Mouse (Mus musculus) small intestine, adult 2 months (tissue): ENCODE data around the gene Creb5.

ENCODE experiments used
- CTCF ChIP-seq: fragments of 200-500 bp; IDR thresholded peaks from 2 replicates; pipeline ENCODE4 v1.5.1; 2012; ENCODE audit warnings: low read depth, mild to moderate bottlenecking, control low read depth, inconsistent platforms, low read length, moderate library complexity, mixed read lengths; ENCODE audit not compliant: insufficient replicate concordance, insufficient read length; ENCODE audit errors: extremely low read depth
- POLR2A ChIP-seq: fragments of 200-500 bp; IDR thresholded peaks from 2 replicates; pipeline ENCODE4 v1.6.1; 2012; ENCODE audit warnings: low read depth, mild to moderate bottlenecking, control low read depth, inconsistent platforms, low read length, moderate library complexity

- TF ChIP-seq CTCF = no peak
- TF ChIP-seq POLR2A = no peak
Observed at GRCm38 (mm10) chr6:53684416-53684815, 397.3 kb downstream of the Creb5 start.
